Mouse (Mus musculus): ENCODE results near the gene Lingo4.

DNA sequence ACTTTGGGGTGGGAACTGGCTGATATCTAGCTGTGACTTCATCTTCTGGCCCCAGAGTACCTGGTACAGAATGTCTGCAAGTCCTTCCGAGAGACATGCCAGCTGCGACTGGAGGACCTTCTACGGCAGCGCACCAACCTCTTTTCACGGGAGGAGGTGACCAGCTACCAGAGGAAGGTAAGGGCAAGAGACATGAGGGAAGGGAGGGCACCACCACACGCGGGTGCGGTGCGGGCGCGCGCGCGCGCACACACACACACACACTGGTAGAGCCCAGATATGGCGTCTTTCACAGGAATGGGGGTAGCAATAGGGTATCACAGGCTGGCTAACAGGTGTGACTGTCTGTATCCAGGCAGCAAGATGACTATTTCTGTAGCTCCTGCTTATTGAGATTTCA, 8.9 kb upstream of the Lingo4 start:
- TF ChIP-seq EP300 (IDR thresholded peaks at IDR 0.05; ENCODE audit: insufficient read depth, low read depth, low read length) (no peak), CTCF (IDR thresholded peaks at IDR 0.05) (no peak), POLR2A (IDR thresholded peaks at IDR 0.05; ENCODE audit: insufficient read depth, low read depth, low read length) (no peak)
